Mouse (Mus musculus): ENCODE data around the gene Tom1. TPM values are rescaled to one million over a fixed set of nuclear protein-coding genes. Genes with fewer than 3 reads are reported as not detected.

Tom1 gene
- polyA plus RNA-seq, 1 experiment from 2014 or later, result 35.8 TPM

GRCm38 (mm10) chr8:75074876-75075275 is 41.4 kb downstream of the Tom1 start:
- WGBS (ENCODE audit: insufficient replicate concordance), result 96% methylated on average over 1 of the region's 1 CpGs
- H3K4me2 ChIP-seq, result no peak overlapping the region
- H3K9ac ChIP-seq (ENCODE audit: low read depth, low read length), result no peak overlapping the region
- H3K4me1 ChIP-seq (ENCODE audit: control insufficient read depth, insufficient read depth, low read length), result no peaks in the 10 kb centered on the region
- H3K27me3 ChIP-seq (ENCODE audit: control insufficient read depth, insufficient read depth, low read length), result no peaks in the 10 kb centered on the region
- no peaks in the 10 kb centered on the region for H3K36me3 ChIP-seq (ENCODE audit: control insufficient read depth, insufficient read depth, low read length)
- no peaks in the 10 kb centered on the region for H3K9me3 ChIP-seq (replicated peaks; ENCODE audit: control insufficient read depth, low read length)
- no peak overlapping the region for H3K27ac ChIP-seq (ENCODE audit: low read depth, low read length)
- no peak overlapping the region for H3K4me3 ChIP-seq (ENCODE audit: low read depth, low read length)
- ATAC-seq (replicated peaks; ENCODE audit: insufficient number of reproducible peaks, low FRiP score, low TSS enrichment), result no peak

- WGBS (ENCODE audit: insufficient replicate concordance), result 63% methylated on average over 1 of the region's 1 CpGs
- no peak overlapping the region for H3K4me3 ChIP-seq (ENCODE audit: low read depth, low read length)
Observed at GRCm38 (mm10) chr8:75078215-75078614, 44.7 kb downstream of the Tom1 start.

GRCm38 (mm10) chr8:75078851-75079250 is 45.3 kb downstream of the Tom1 start:
- no peak overlapping the region for H3K4me3 ChIP-seq (ENCODE audit: low read depth, low read length)
- no peaks in the 10 kb centered on the region for H3K4me1 ChIP-seq (ENCODE audit: control insufficient read depth, insufficient read depth, low read length)
- ATAC-seq (replicated peaks; ENCODE audit: insufficient number of reproducible peaks, low FRiP score, low TSS enrichment), result no peak
- no peaks in the 10 kb centered on the region for H3K27me3 ChIP-seq (ENCODE audit: control insufficient read depth, insufficient read depth, low read length)
- 95% methylated on average over 9 of the region's 9 CpGs for WGBS (ENCODE audit: insufficient replicate concordance)
- H3K9ac ChIP-seq (ENCODE audit: low read depth, low read length), result no peak overlapping the region
- no peak overlapping the region for H3K27ac ChIP-seq (ENCODE audit: low read depth, low read length)
- H3K36me3 ChIP-seq (ENCODE audit: control insufficient read depth, insufficient read depth, low read length), result no peaks in the 10 kb centered on the region
- H3K4me2 ChIP-seq, result no peak overlapping the region
- no peaks in the 10 kb centered on the region for H3K9me3 ChIP-seq (replicated peaks; ENCODE audit: control insufficient read depth, low read length)

More at GRCm38 (mm10) chr8:75078215-75078614, 44.7 kb downstream of the Tom1 start:
- no peak overlapping the region for H3K27ac ChIP-seq (ENCODE audit: low read depth, low read length)
- no peak overlapping the region for H3K4me2 ChIP-seq
- no peaks in the 10 kb centered on the region for H3K9me3 ChIP-seq (replicated peaks; ENCODE audit: control insufficient read depth, low read length)
- no peaks in the 10 kb centered on the region for H3K27me3 ChIP-seq (ENCODE audit: control insufficient read depth, insufficient read depth, low read length)
- no peaks in the 10 kb centered on the region for H3K4me1 ChIP-seq (ENCODE audit: control insufficient read depth, insufficient read depth, low read length)
- no peaks in the 10 kb centered on the region for H3K36me3 ChIP-seq (ENCODE audit: control insufficient read depth, insufficient read depth, low read length)
- H3K9ac ChIP-seq (ENCODE audit: low read depth, low read length), result no peak overlapping the region
- ATAC-seq (replicated peaks; ENCODE audit: insufficient number of reproducible peaks, low FRiP score, low TSS enrichment), result no peak

- no peak for ATAC-seq (replicated peaks; ENCODE audit: insufficient number of reproducible peaks, low FRiP score, low TSS enrichment)
- WGBS (ENCODE audit: insufficient replicate concordance), result 81% methylated on average over 9 of the region's 9 CpGs
- Histone ChIP-seq H3K27me3 (ENCODE audit: control insufficient read depth, insufficient read depth, low read length) (no peaks in the 10 kb centered on the region), H3K27ac (ENCODE audit: low read depth, low read length) (no peak overlapping the region), H3K4me3 (ENCODE audit: low read depth, low read length) (no peak overlapping the region), H3K4me1 (ENCODE audit: control insufficient read depth, insufficient read depth, low read length) (no peaks in the 10 kb centered on the region), H3K9me3 (replicated peaks; ENCODE audit: control insufficient read depth, low read length) (no peaks in the 10 kb centered on the region), H3K36me3 (ENCODE audit: control insufficient read depth, insufficient read depth, low read length) (no peaks in the 10 kb centered on the region), H3K4me2 (no peak overlapping the region), H3K9ac (ENCODE audit: low read depth, low read length) (no peak overlapping the region)
Observed at GRCm38 (mm10) chr8:75081364-75082040, 48.0 kb downstream of the Tom1 start.

- WGBS (ENCODE audit: insufficient replicate concordance), result 70% methylated on average over 6 of the region's 6 CpGs
- no peak for ATAC-seq (replicated peaks; ENCODE audit: insufficient number of reproducible peaks, low FRiP score, low TSS enrichment)
- no peak overlapping the region for H3K4me3 ChIP-seq (ENCODE audit: low read depth, low read length)
- no peak overlapping the region for H3K4me2 ChIP-seq
- H3K27ac ChIP-seq (ENCODE audit: low read depth, low read length), result no peak overlapping the region
- H3K36me3 ChIP-seq (ENCODE audit: control insufficient read depth, insufficient read depth, low read length), result no peaks in the 10 kb centered on the region
- H3K9me3 ChIP-seq (replicated peaks; ENCODE audit: control insufficient read depth, low read length), result no peaks in the 10 kb centered on the region
- no peaks in the 10 kb centered on the region for H3K27me3 ChIP-seq (ENCODE audit: control insufficient read depth, insufficient read depth, low read length)
- H3K4me1 ChIP-seq (ENCODE audit: control insufficient read depth, insufficient read depth, low read length), result no peaks in the 10 kb centered on the region
- no peak overlapping the region for H3K9ac ChIP-seq (ENCODE audit: low read depth, low read length)
Observed at GRCm38 (mm10) chr8:75082181-75082805, 48.8 kb downstream of the Tom1 start.

- H3K4me1 ChIP-seq (ENCODE audit: control insufficient read depth, insufficient read depth, low read length), result peaks cover under 1% of the 10 kb centered on the region; the same call in 1 of the 2 replicates
- peak overlapping the region; percentile 48; the same call in 1 of the 2 replicates for H3K9ac ChIP-seq (ENCODE audit: low read depth, low read length)
- peak overlapping the region; percentile 35 for H3K4me3 ChIP-seq (ENCODE audit: low read depth, low read length)
- 4% methylated on average over 16 of the region's 17 CpGs for WGBS (ENCODE audit: insufficient replicate concordance)
- H3K27ac ChIP-seq (ENCODE audit: low read depth, low read length), result no peak overlapping the region
- no peaks in the 10 kb centered on the region; the same call in 1 of the 2 replicates for H3K9me3 ChIP-seq (replicated peaks; ENCODE audit: control insufficient read depth, low read length)
- peak; percentile 94 for ATAC-seq (replicated peaks; ENCODE audit: insufficient number of reproducible peaks, low FRiP score, low TSS enrichment)
- H3K27me3 ChIP-seq (ENCODE audit: control insufficient read depth, insufficient read depth, low read length), result no peaks in the 10 kb centered on the region
- H3K36me3 ChIP-seq (ENCODE audit: control insufficient read depth, insufficient read depth, low read length), result no peaks in the 10 kb centered on the region
- peak overlapping the region; percentile 64 for H3K4me2 ChIP-seq
Observed at GRCm38 (mm10) chr8:75083846-75084245, 50.3 kb downstream of the Tom1 start.

- Histone ChIP-seq H3K36me3 (ENCODE audit: control insufficient read depth, insufficient read depth, low read length) (no peaks in the 10 kb centered on the region), H3K9me3 (replicated peaks; ENCODE audit: control insufficient read depth, low read length) (no peaks in the 10 kb centered on the region; the same call in 1 of the 2 replicates), H3K9ac (ENCODE audit: low read depth, low read length) (no peak overlapping the region), H3K27me3 (ENCODE audit: control insufficient read depth, insufficient read depth, low read length) (no peaks in the 10 kb centered on the region), H3K27ac (ENCODE audit: low read depth, low read length) (0 out of 2 replicates have a peak overlapping the region, but pooled peaks have one; percentile 11), H3K4me1 (ENCODE audit: control insufficient read depth, insufficient read depth, low read length) (peaks cover 6% of the 10 kb centered on the region), H3K4me2 (peak overlapping the region; percentile 64; the same call in 1 of the 2 replicates), H3K4me3 (ENCODE audit: low read depth, low read length) (no peak overlapping the region)
- WGBS (ENCODE audit: insufficient replicate concordance), result 61% methylated on average over 3 of the region's 3 CpGs
- ATAC-seq (replicated peaks; ENCODE audit: insufficient number of reproducible peaks, low FRiP score, low TSS enrichment), result no peak
Observed at GRCm38 (mm10) chr8:75084382-75085064, 51.0 kb downstream of the Tom1 start.

GRCm38 (mm10) chr8:75086002-75086401 is 52.5 kb downstream of the Tom1 start:
- Histone ChIP-seq H3K36me3 (ENCODE audit: control insufficient read depth, insufficient read depth, low read length) (no peaks in the 10 kb centered on the region), H3K9ac (ENCODE audit: low read depth, low read length) (no peak overlapping the region), H3K4me1 (ENCODE audit: control insufficient read depth, insufficient read depth, low read length) (peaks cover 11% of the 10 kb centered on the region), H3K27me3 (ENCODE audit: control insufficient read depth, insufficient read depth, low read length) (no peaks in the 10 kb centered on the region), H3K9me3 (replicated peaks; ENCODE audit: control insufficient read depth, low read length) (no peaks in the 10 kb centered on the region; the same call in 1 of the 2 replicates), H3K27ac (ENCODE audit: low read depth, low read length) (no peak overlapping the region), H3K4me2 (no peak overlapping the region), H3K4me3 (ENCODE audit: low read depth, low read length) (no peak overlapping the region)
- no peak for ATAC-seq (replicated peaks; ENCODE audit: insufficient number of reproducible peaks, low FRiP score, low TSS enrichment)
- WGBS (ENCODE audit: insufficient replicate concordance), result 77% methylated on average over 2 of the region's 2 CpGs
